Mouse (Mus musculus): ENCODE measurements around the gene Hist1h3h. TPM values are rescaled to one million over a fixed set of nuclear protein-coding genes. Genes with fewer than 3 reads are reported as not detected.
"Not testable (repeated sequence)": the region's sequence is repeated elsewhere in the genome, so short reads cannot be mapped to it uniquely, and the experiment has no call there.

The Hist1h3h gene
- polyA plus RNA-seq, 1 experiment = 81.3 TPM

- Histone ChIP-seq H3K27ac (ENCODE audit: insufficient read depth, low read length) (no peak overlapping the region), H3K27me3 (ENCODE audit: control insufficient read depth, insufficient read depth, low read length) (no peaks in the 10 kb centered on the region), H3K4me3 (ENCODE audit: extremely low read depth, insufficient read depth, insufficient read length) (no peak overlapping the region; the same call in 1 of the 2 replicates), H3K36me3 (ENCODE audit: control insufficient read depth, insufficient read depth, low read length) (no peaks in the 10 kb centered on the region), H3K4me1 (ENCODE audit: control insufficient read depth, insufficient read depth, insufficient read length) (peaks cover 9% of the 10 kb centered on the region)
- TF ChIP-seq CTCF (IDR thresholded peaks at IDR 0.05; ENCODE audit: extremely low read depth, insufficient read depth, insufficient read length, insufficient replicate concordance) = no peak
- TF ChIP-seq POLR2A (IDR thresholded peaks at IDR 0.05; ENCODE audit: low read depth, low read length) = no peak
- DNase-seq (ENCODE audit: low read depth in 1 of 2, low spot score in 2 of 2) = no peak
These were observed 34.0 kb downstream of the Hist1h3h start for GRCm38 (mm10) chr13:21751417-21751816.

DNA sequence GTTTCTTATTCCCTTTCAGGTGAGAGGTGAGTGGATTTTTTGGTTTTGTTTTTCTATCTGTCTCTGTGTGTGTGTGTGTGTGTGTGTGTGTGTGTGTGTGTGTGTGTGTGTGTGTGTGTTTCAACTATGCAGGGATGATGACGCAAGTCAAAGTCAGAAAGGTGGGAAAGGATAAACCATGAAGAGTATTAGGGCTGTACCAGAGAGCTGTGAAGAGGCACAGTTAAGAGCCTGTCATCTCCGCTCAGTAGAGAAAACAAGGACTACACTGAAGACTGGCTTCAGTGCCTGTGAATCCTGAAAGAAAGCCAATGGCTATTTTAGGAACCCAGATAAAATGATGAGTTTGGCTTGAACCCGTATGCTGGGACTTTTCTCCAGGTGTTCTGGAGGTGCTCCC, 34.4 kb downstream of the Hist1h3h start:
- no peak overlapping the region; the same call in 1 of the 2 replicates for H3K27ac ChIP-seq (ENCODE audit: insufficient read depth, low read length)
- WGBS = 82% methylated on average over 3 of the region's 3 CpGs

GRCm38 (mm10) chr13:21752356-21752755, 34.9 kb downstream of the Hist1h3h start:
- Histone ChIP-seq H3K36me3 (ENCODE audit: control insufficient read depth, insufficient read depth, low read length) (no peaks in the 10 kb centered on the region), H3K27me3 (ENCODE audit: control insufficient read depth, insufficient read depth, low read length) (no peaks in the 10 kb centered on the region), H3K4me1 (ENCODE audit: control insufficient read depth, insufficient read depth, insufficient read length) (peaks cover 9% of the 10 kb centered on the region), H3K4me3 (ENCODE audit: extremely low read depth, insufficient read depth, insufficient read length) (no peak overlapping the region), H3K27ac (ENCODE audit: insufficient read depth, low read length) (0 out of 2 replicates have a peak overlapping the region, but pooled peaks have one; percentile 10)
- WGBS = 63% methylated on average over 3 of the region's 3 CpGs
- DNase-seq (ENCODE audit: low read depth in 1 of 2, low spot score in 2 of 2) = no peak
- no peak for TF ChIP-seq POLR2A (IDR thresholded peaks at IDR 0.05; ENCODE audit: low read depth, low read length)
- no peak for TF ChIP-seq CTCF (IDR thresholded peaks at IDR 0.05; ENCODE audit: extremely low read depth, insufficient read depth, insufficient read length, insufficient replicate concordance)

More for the DNA sequence above, 34.4 kb downstream of the Hist1h3h start:
- no peak overlapping the region for H3K4me3 ChIP-seq (ENCODE audit: extremely low read depth, insufficient read depth, insufficient read length)
- no peaks in the 10 kb centered on the region for H3K36me3 ChIP-seq (ENCODE audit: control insufficient read depth, insufficient read depth, low read length)
- peaks cover 9% of the 10 kb centered on the region for H3K4me1 ChIP-seq (ENCODE audit: control insufficient read depth, insufficient read depth, insufficient read length)
- no peak for TF ChIP-seq POLR2A (IDR thresholded peaks at IDR 0.05; ENCODE audit: low read depth, low read length)
- TF ChIP-seq CTCF (IDR thresholded peaks at IDR 0.05; ENCODE audit: extremely low read depth, insufficient read depth, insufficient read length, insufficient replicate concordance) = no peak
- no peak for DNase-seq (ENCODE audit: low read depth in 1 of 2, low spot score in 2 of 2)
- H3K27me3 ChIP-seq (ENCODE audit: control insufficient read depth, insufficient read depth, low read length) = no peaks in the 10 kb centered on the region

- H3K27me3 ChIP-seq (ENCODE audit: control insufficient read depth, insufficient read depth, low read length) = no peaks in the 10 kb centered on the region
- TF ChIP-seq CTCF (IDR thresholded peaks at IDR 0.05; ENCODE audit: extremely low read depth, insufficient read depth, insufficient read length, insufficient replicate concordance) (no peak), POLR2A (IDR thresholded peaks at IDR 0.05; ENCODE audit: low read depth, low read length) (no peak)
- H3K27ac ChIP-seq (ENCODE audit: insufficient read depth, low read length) = peak overlapping the region; percentile 92
- WGBS = 4% methylated on average over 10 of the region's 10 CpGs
- H3K36me3 ChIP-seq (ENCODE audit: control insufficient read depth, insufficient read depth, low read length) = no peaks in the 10 kb centered on the region
- H3K4me1 ChIP-seq (ENCODE audit: control insufficient read depth, insufficient read depth, insufficient read length) = peaks cover 9% of the 10 kb centered on the region
- H3K4me3 ChIP-seq (ENCODE audit: extremely low read depth, insufficient read depth, insufficient read length) = peak overlapping the region; percentile 54; the same call in 1 of the 2 replicates
- DNase-seq (ENCODE audit: low read depth in 1 of 2, low spot score in 2 of 2) = no peak
These were observed 35.6 kb downstream of the Hist1h3h start for GRCm38 (mm10) chr13:21753051-21753523.

GRCm38 (mm10) chr13:21753524-21754285, 36.2 kb downstream of the Hist1h3h start, which contains the start of the genes Hist1h2ak and Hist1h2bn:
Hist1h2ak (minus strand) TSS chr13:21753827.
Hist1h2bn (plus strand) TSS chr13:21754123.
- DNase-seq (ENCODE audit: low read depth in 1 of 2, low spot score in 2 of 2) = peak; percentile 60 to 90
- Histone ChIP-seq H3K27ac (ENCODE audit: insufficient read depth, low read length) (peak within 1 kb of the TSS; percentile 92), H3K4me3 (ENCODE audit: extremely low read depth, insufficient read depth, insufficient read length) (peak within 1 kb of the TSS; percentile 59)
- not testable (repeated sequence) for H3K36me3 ChIP-seq (ENCODE audit: control insufficient read depth, insufficient read depth, low read length); H3K4me1 ChIP-seq (ENCODE audit: control insufficient read depth, insufficient read depth, insufficient read length); H3K27me3 ChIP-seq (ENCODE audit: control insufficient read depth, insufficient read depth, low read length)
- WGBS = under 1% methylated on average over 48 of the region's 50 CpGs
- TF ChIP-seq POLR2A (IDR thresholded peaks at IDR 0.05; ENCODE audit: low read depth, low read length) = peak; percentile 50; the same call in 1 of the 2 replicates

DNA sequence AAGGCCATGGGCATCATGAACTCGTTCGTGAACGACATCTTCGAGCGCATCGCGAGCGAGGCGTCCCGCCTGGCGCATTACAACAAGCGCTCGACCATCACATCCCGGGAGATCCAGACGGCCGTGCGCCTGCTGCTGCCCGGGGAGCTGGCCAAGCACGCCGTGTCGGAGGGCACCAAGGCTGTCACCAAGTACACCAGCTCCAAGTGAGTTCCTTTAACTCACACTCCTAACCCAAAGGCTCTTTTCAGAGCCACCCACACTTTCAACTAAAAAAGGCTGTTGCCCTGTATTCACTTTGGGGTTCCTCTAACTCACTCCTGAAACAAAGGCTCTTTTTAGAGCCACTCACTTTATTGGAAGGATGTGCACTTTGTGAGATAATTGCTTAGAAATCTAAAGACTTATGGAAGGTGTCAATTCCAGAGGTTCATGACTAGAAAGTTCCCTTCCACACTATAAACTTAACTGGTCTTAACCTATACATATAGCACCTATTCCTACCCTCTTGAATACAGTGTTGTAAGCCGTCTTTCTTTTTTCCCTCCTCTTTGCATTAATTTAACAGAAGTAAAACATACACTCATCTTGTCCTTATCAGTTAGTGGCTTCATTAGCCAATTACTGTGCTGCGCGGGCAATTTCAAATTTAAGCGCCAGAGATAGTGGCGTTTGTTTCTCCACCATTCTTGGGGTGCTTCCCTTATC, 37.0 kb downstream of the Hist1h3h start:
- not testable (repeated sequence) for H3K36me3 ChIP-seq (ENCODE audit: control insufficient read depth, insufficient read depth, low read length); H3K4me1 ChIP-seq (ENCODE audit: control insufficient read depth, insufficient read depth, insufficient read length); H3K27me3 ChIP-seq (ENCODE audit: control insufficient read depth, insufficient read depth, low read length)
- DNase-seq (ENCODE audit: low read depth in 1 of 2, low spot score in 2 of 2) = peak in 1 of 2 experiments; percentile 38
- peak overlapping the region; percentile 91 for H3K27ac ChIP-seq (ENCODE audit: insufficient read depth, low read length)
- WGBS = under 1% methylated on average over 20 of the region's 26 CpGs
- H3K4me3 ChIP-seq (ENCODE audit: extremely low read depth, insufficient read depth, insufficient read length) = peak overlapping the region; percentile 40

Data from spleen, adult 2 months (tissue).